20 mouse cellular contexts compared by ENCODE assay signal in genomic region chr6:54830048-54830772, GRCm38 (mm10). TPM values are rescaled to one million over a fixed set of nuclear protein-coding genes. Genes with fewer than 3 reads are reported as not detected.
DNase-seq lines count a peak whose midpoint lies in the region; ATAC-seq and TF ChIP-seq lines count a peak whose summit lies in the region.
"Had no signal": no experiment of that assay in that cellular context is flagged by ENCODE, and none has a peak within 500 bp of the region (broad histone marks: within the 10 kb centered on the region; RNA-seq: fewer than 3 reads in every experiment).

No protein-coding gene starts in this region.

- no peak for TF ChIP-seq POLR2A in kidney, adult 2 months (IDR thresholded peaks at IDR 0.05; ENCODE audit: low read depth, low read length)

- H3K4me3 ChIP-seq in kidney, adult 2 months (ENCODE audit: insufficient read depth, low read depth, low read length): no peak overlapping the region
- H3K4me3 ChIP-seq in layer of hippocampus, adult 2 months: no peak overlapping the region
- H3K4me3 ChIP-seq: embryonic facial prominence, embryonic 15.5 days; erythroblast, embryonic 14.5 days; forebrain, embryonic 10.5 days; heart, embryonic 15.5 days; hindbrain, embryonic 13.5 days had no signal

- ATAC-seq in inflammation-experienced regulatory T-cells, adult 6 months: peak; percentile 10
- ATAC-seq: forebrain, embryonic 16.5 days; hindbrain, postnatal 0 days had no signal

- DNase-seq in adrenal gland, adult 2 months: peak; percentile 1
- DNase-seq in adrenal gland, postnatal 14 days: no peak
- peak; percentile 58 for DNase-seq in kidney, adult 2 months
- DNase-seq in kidney, postnatal 14 days: no peak
- DNase-seq in layer of hippocampus, adult 2 months (ENCODE audit: low spot score in 2 of 2): no peak
- DNase-seq in layer of hippocampus, adult 11-12 months (ENCODE audit: low spot score): no peak
- DNase-seq: adrenal gland, postnatal 36 days; B cell, adult 2 months; cerebellum, adult 2 months; gastrocnemius, postnatal 25 days; heart, adult 18-20 months; heart, postnatal 14 days had no signal

- TF ChIP-seq CTCF in kidney, adult 2 months (conservative IDR thresholded peaks at IDR 0.05; ENCODE audit: insufficient read depth, insufficient read length, low read depth, low read length): no peak
- no peak for TF ChIP-seq CTCF in layer of hippocampus, adult 2 months (conservative IDR thresholded peaks at IDR 0.05)

- peak overlapping the region; percentile 83 for H3K27ac ChIP-seq in kidney, adult 2 months (ENCODE audit: insufficient read depth, low read depth, low read length)
- H3K27ac ChIP-seq in layer of hippocampus, adult 2 months: peak overlapping the region; percentile 54; the same call in 1 of the 2 replicates
- H3K27ac ChIP-seq: embryonic facial prominence, embryonic 15.5 days; forebrain, embryonic 10.5 days; heart, embryonic 15.5 days; hindbrain, embryonic 13.5 days; hindbrain, postnatal 0 days had no signal

- H3K36me3 ChIP-seq in kidney, adult 2 months (ENCODE audit: control insufficient read depth, insufficient read depth, low read length): no peaks in the 10 kb centered on the region
- H3K36me3 ChIP-seq: embryonic facial prominence, embryonic 15.5 days; forebrain, embryonic 10.5 days; heart, embryonic 15.5 days; hindbrain, embryonic 13.5 days had no signal

- H3K4me1 ChIP-seq in kidney, adult 2 months (ENCODE audit: control insufficient read depth, insufficient read depth, low read length): peaks cover 24% of the 10 kb centered on the region; the same call in 1 of the 2 replicates

- no peaks in the 10 kb centered on the region for H3K27me3 ChIP-seq in kidney, adult 2 months (replicated peaks; ENCODE audit: control insufficient read depth, insufficient read depth, low read length)
- H3K27me3 ChIP-seq: embryonic facial prominence, embryonic 15.5 days; heart, embryonic 15.5 days; hindbrain, embryonic 13.5 days had no signal

- 66% methylated on average over 7 of the region's 7 CpGs for WGBS in kidney, adult 2 months

RNA-seq across cellular contexts. Expression of gene Znrf2, which starts 13.5 kb away (rescaled TPM):
- total RNA-seq in adrenal gland, adult 2 months (2021): 10 to 100 TPM; 39.2 to 54.0 TPM
- 75.3 and 107 TPM in 2 replicates for polyA plus RNA-seq in adrenal gland, adult 2 months (2012; rRNA removed)
- 28.3 and 30.0 TPM in 2 replicates for total RNA-seq in adrenal gland, postnatal 14 days (2021)
- polyA plus RNA-seq in kidney, adult 2 months (2012; rRNA removed): 17.0 and 18.1 TPM in 2 replicates
- total RNA-seq in layer of hippocampus, adult 2 months (2021): 10 to 100 TPM; 23.1 to 24.6 TPM
- 10 to 100 TPM; 22.3 to 28.7 (median 23.7) TPM for polyA plus RNA-seq in inflammation-experienced regulatory T-cells, adult 6 months (2017; shearing (Covaris generic))

Comparison
In these comparisons a context has a peak if more than half of its experiments do, and no peak if none do; other contexts are left out.
1. DNase-seq: peak in adrenal gland, adult 2 months (single experiment) and kidney, adult 2 months (single experiment); none in adrenal gland, postnatal 14 days (single experiment), kidney, postnatal 14 days (single experiment), layer of hippocampus, adult 2 months (0 of 2) and layer of hippocampus, adult 11-12 months (single experiment).